Mouse (Mus musculus) adrenal gland (tissue): ENCODE data around the gene Rragc.

Experiments used
- intact Hi-C: fragments of 180-260 bp; cut with DNase I; formaldehyde crosslinking; loops from one replicate; pipeline ENCODE4 v1.15.1; 2025

The Rragc gene

GRCm38 (mm10) chr4:123948901-123949300 lies 31.7 kb downstream of the Rragc start:
- intact Hi-C loops, result loop anchor here (5.0 kb wide), 1 partner anchor 728 kb away; no protein-coding TSS in a partner anchor

DNA sequence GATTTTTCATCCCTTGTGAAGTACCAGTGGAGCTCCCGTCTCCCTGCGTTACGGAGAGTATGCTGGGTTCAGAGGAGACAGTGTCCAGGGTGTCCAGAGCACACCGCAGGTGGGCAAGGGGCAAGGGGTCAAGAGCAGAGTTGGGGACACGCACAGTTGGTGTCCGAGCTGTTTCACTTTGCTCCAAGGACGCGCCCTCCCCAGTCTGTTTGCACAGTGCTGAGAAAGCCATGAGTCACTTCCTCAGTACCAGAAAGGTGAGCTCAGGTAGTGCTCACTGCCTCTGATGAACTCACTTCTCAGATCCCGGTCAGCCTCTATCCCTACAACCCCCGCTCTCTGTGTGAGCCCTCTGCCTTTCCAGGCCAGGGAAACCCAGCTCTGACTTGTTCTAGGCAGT lies 32.4 kb downstream of the Rragc start:
- intact Hi-C loops, result loop anchor here (5.0 kb wide), 1 partner anchor 728 kb away; no protein-coding TSS in a partner anchor

DNA sequence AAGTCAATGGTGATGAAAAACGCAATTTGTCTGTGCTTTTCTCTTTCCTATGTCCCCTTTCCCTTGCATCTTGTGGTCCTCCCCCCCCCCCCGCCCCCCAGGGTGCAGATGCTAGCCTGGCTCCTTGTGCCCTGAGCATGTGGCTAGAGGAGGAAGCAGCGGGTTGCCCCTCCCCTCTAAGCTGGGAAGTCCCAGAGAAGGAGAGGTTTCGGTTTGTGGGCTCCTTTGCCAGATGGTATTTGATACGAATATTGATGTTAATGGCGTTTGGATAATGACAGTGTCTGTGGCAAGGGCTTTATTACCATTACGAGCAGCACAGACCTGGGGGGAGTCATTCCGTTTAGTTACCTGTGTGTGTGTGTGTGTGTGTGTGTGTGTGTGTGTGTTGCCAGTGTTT lies 34.8 kb downstream of the Rragc start:
- intact Hi-C loops, result no loop called here

- intact Hi-C loops, result loop anchor here (5.0 kb wide), 1 partner anchor 185 kb away; no protein-coding TSS in a partner anchor
Measured at GRCm38 (mm10) chr4:123956703-123957491, 39.7 kb downstream of the Rragc start.

DNA sequence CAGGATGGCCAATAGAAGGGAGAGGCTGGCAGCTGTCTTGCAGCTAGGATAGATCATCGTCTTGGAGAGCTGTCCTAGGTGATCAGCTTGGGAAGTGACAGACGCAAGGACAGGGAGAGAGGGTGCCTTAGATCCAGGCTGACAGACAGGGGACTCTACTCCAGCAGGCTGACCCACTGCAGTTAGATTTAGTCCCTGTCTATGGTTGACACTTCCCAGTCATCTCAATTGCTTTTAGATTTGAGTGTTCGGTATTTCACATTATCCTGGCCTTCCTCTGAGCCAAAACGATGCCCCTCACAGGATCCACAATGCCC lies 40.2 kb downstream of the Rragc start:
- intact Hi-C loops, result loop anchor here (5.0 kb wide), 1 partner anchor 185 kb away; no protein-coding TSS in a partner anchor

GRCm38 (mm10) chr4:123957891-123958290 lies 40.6 kb downstream of the Rragc start:
- intact Hi-C loops, result loop anchor here (5.0 kb wide), 1 partner anchor 184 kb away; no protein-coding TSS in a partner anchor

- intact Hi-C loops, result no loop called here
Measured at GRCm38 (mm10) chr4:123960955-123961354, 43.7 kb downstream of the Rragc start.

DNA sequence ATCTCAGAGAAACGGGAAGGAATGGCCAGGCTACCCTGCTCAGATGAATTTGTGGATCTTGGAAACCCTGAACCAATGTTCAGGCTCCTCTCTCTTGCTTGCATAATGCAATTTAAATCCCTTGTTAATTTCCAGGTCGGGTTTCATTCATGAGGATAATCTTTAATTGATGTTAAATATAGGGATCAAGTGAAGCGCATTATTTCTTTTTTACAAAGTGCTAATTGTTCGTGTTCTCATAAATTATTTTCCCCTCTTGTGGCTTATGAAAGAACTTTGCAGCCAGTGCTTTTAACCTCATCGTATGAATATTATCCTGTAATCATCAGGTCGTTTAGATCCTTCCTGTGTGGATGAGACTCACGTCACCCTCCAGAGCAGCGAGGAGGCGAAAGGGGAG lies 45.5 kb downstream of the Rragc start:
- intact Hi-C loops, result no loop called here

- intact Hi-C loops, result no loop called here
Measured at GRCm38 (mm10) chr4:123968663-123969321, 51.5 kb downstream of the Rragc start.

- intact Hi-C loops, result no loop called here
Measured at GRCm38 (mm10) chr4:123969458-123969857, 52.2 kb downstream of the Rragc start.

DNA sequence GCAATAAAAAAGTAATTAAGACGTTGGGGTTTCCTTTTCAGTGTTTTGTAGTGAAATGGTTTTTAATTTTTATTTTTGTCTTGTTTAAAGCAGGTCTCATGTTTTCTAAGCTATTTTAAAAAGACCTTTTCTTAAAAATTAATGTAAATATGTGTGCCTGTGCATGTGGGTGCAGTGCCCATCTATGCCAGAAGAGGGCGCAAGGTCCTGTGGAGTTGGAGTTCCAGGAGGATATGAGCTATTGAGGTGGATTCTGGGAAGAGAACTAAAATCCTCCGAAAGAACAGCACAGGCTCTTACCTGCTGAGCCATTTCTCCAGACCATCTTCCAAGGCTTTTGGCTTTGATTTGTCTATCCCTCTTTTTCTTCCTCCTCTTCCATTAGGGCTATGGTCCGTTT lies 53.8 kb downstream of the Rragc start:
- intact Hi-C loops, result no loop called here

- intact Hi-C loops, result no loop called here
Measured at GRCm38 (mm10) chr4:123972423-123973049, 55.3 kb downstream of the Rragc start.

- intact Hi-C loops, result no loop called here
Measured at GRCm38 (mm10) chr4:123982105-123982504, 64.9 kb downstream of the Rragc start.
